Mouse (Mus musculus): Measurements from ENCODE around the gene Fam210b. TPM values are rescaled to one million over a fixed set of nuclear protein-coding genes. Genes with fewer than 3 reads are reported as not detected.

Gene Fam210b
- polyA plus RNA-seq, 1 experiment from 2014 or later, result 25.8 TPM

GRCm38 (mm10) chr2:172355833-172356232, 10.5 kb downstream of the Fam210b start:
- peaks cover 84% of the 10 kb centered on the region for H3K36me3 ChIP-seq (replicated peaks)
- no peak overlapping the region for H3K4me3 ChIP-seq
- no peak for DNase-seq (ENCODE audit: low spot score)
- WGBS, result 89% methylated on average over 5 of the region's 5 CpGs
- H3K9me3 ChIP-seq, result no peaks in the 10 kb centered on the region
- H3K27ac ChIP-seq (replicated peaks), result no peak overlapping the region
- no peaks in the 10 kb centered on the region for H3K27me3 ChIP-seq (replicated peaks; ENCODE audit: low read depth, poor library complexity, severe bottlenecking)
- H3K4me1 ChIP-seq, result peaks cover 5% of the 10 kb centered on the region

GRCm38 (mm10) chr2:172363176-172363575, 17.8 kb downstream of the Fam210b start:
- DNase-seq (ENCODE audit: low spot score), result no peak
- H3K4me1 ChIP-seq, result peaks cover 15% of the 10 kb centered on the region
- H3K27ac ChIP-seq (replicated peaks), result no peak overlapping the region
- H3K27me3 ChIP-seq (replicated peaks; ENCODE audit: low read depth, poor library complexity, severe bottlenecking), result no peaks in the 10 kb centered on the region
- no peaks in the 10 kb centered on the region for H3K9me3 ChIP-seq
- 86% methylated on average over 7 of the region's 7 CpGs for WGBS
- H3K36me3 ChIP-seq (replicated peaks), result peaks cover 100% of the 10 kb centered on the region
- no peak overlapping the region for H3K4me3 ChIP-seq

GRCm38 (mm10) chr2:172370411-172371223, 25.3 kb downstream of the Fam210b start, which contains the start of the genes Aurka and Cstf1:
TSS of gene Aurka (minus strand) at chr2:172370535.
TSS of gene Cstf1 (plus strand) at chr2:172370681.
- Histone ChIP-seq H3K9me3 (no peaks in the 10 kb centered on the region), H3K27ac (replicated peaks) (peak within 1 kb of the TSS; percentile 98), H3K27me3 (replicated peaks; ENCODE audit: low read depth, poor library complexity, severe bottlenecking) (no peaks in the 10 kb centered on the region), H3K4me1 (peaks cover 41% of the 10 kb centered on the region), H3K4me3 (peak within 1 kb of the TSS; percentile 87), H3K36me3 (replicated peaks) (peaks cover 66% of the 10 kb centered on the region)
- under 1% methylated on average over 66 of the region's 66 CpGs for WGBS
- DNase-seq (ENCODE audit: low spot score), result peak; percentile 95

- under 1% methylated on average over 11 of the region's 11 CpGs for WGBS
- Histone ChIP-seq H3K9me3 (no peaks in the 10 kb centered on the region), H3K27me3 (replicated peaks; ENCODE audit: low read depth, poor library complexity, severe bottlenecking) (no peaks in the 10 kb centered on the region), H3K27ac (replicated peaks) (peak overlapping the region; percentile 98), H3K4me3 (peak overlapping the region; percentile 87), H3K36me3 (replicated peaks) (peaks cover 66% of the 10 kb centered on the region), H3K4me1 (peaks cover 41% of the 10 kb centered on the region)
- DNase-seq (ENCODE audit: low spot score), result no peak
Measured at GRCm38 (mm10) chr2:172371258-172371657, 25.9 kb downstream of the Fam210b start.

GRCm38 (mm10) chr2:172376551-172376950, 31.2 kb downstream of the Fam210b start:
- Histone ChIP-seq H3K27me3 (replicated peaks; ENCODE audit: low read depth, poor library complexity, severe bottlenecking) (no peaks in the 10 kb centered on the region), H3K4me3 (no peak overlapping the region), H3K4me1 (peaks cover 8% of the 10 kb centered on the region), H3K27ac (replicated peaks) (no peak overlapping the region), H3K9me3 (no peaks in the 10 kb centered on the region), H3K36me3 (replicated peaks) (peaks cover 91% of the 10 kb centered on the region)
- no peak for DNase-seq (ENCODE audit: low spot score)
- WGBS, result 92% methylated on average over 4 of the region's 4 CpGs

- H3K27ac ChIP-seq (replicated peaks), result no peak overlapping the region
- peaks cover 96% of the 10 kb centered on the region for H3K36me3 ChIP-seq (replicated peaks)
- no peak overlapping the region for H3K4me3 ChIP-seq
- no peak for DNase-seq (ENCODE audit: low spot score)
- WGBS, result 50% methylated on average over 5 of the region's 5 CpGs
- H3K27me3 ChIP-seq (replicated peaks; ENCODE audit: low read depth, poor library complexity, severe bottlenecking), result no peaks in the 10 kb centered on the region
- H3K9me3 ChIP-seq, result no peaks in the 10 kb centered on the region
- peaks cover 3% of the 10 kb centered on the region for H3K4me1 ChIP-seq
Measured at GRCm38 (mm10) chr2:172376999-172377515, 31.7 kb downstream of the Fam210b start.

- WGBS, result 80% methylated on average over 7 of the region's 7 CpGs
- Histone ChIP-seq H3K27me3 (replicated peaks; ENCODE audit: low read depth, poor library complexity, severe bottlenecking) (no peaks in the 10 kb centered on the region), H3K27ac (replicated peaks) (no peak overlapping the region), H3K4me1 (no peaks in the 10 kb centered on the region), H3K9me3 (no peaks in the 10 kb centered on the region), H3K36me3 (replicated peaks) (peaks cover 100% of the 10 kb centered on the region), H3K4me3 (no peak overlapping the region)
- peak; percentile 30 for DNase-seq (ENCODE audit: low spot score)
Measured at GRCm38 (mm10) chr2:172378332-172378731, 33.0 kb downstream of the Fam210b start.

- H3K4me3 ChIP-seq, result no peak overlapping the region
- no peak overlapping the region for H3K27ac ChIP-seq (replicated peaks)
- 94% methylated on average over 17 of the region's 17 CpGs for WGBS
- no peaks in the 10 kb centered on the region for H3K9me3 ChIP-seq
- H3K4me1 ChIP-seq, result no peaks in the 10 kb centered on the region
- H3K36me3 ChIP-seq (replicated peaks), result peaks cover 82% of the 10 kb centered on the region
- no peak for DNase-seq (ENCODE audit: low spot score)
- H3K27me3 ChIP-seq (replicated peaks; ENCODE audit: low read depth, poor library complexity, severe bottlenecking), result no peaks in the 10 kb centered on the region
Measured at GRCm38 (mm10) chr2:172380513-172380912, 35.1 kb downstream of the Fam210b start.

GRCm38 (mm10) chr2:172381341-172381740, 36.0 kb downstream of the Fam210b start:
- Histone ChIP-seq H3K4me3 (no peak overlapping the region), H3K4me1 (no peaks in the 10 kb centered on the region), H3K27ac (replicated peaks) (no peak overlapping the region), H3K9me3 (no peaks in the 10 kb centered on the region), H3K27me3 (replicated peaks; ENCODE audit: low read depth, poor library complexity, severe bottlenecking) (no peaks in the 10 kb centered on the region), H3K36me3 (replicated peaks) (peaks cover 74% of the 10 kb centered on the region)
- no peak for DNase-seq (ENCODE audit: low spot score)
- WGBS, result 93% methylated on average over 11 of the region's 11 CpGs

- WGBS, result 90% methylated on average over 12 of the region's 12 CpGs
- Histone ChIP-seq H3K9me3 (no peaks in the 10 kb centered on the region), H3K27me3 (replicated peaks; ENCODE audit: low read depth, poor library complexity, severe bottlenecking) (no peaks in the 10 kb centered on the region), H3K4me1 (no peaks in the 10 kb centered on the region), H3K27ac (replicated peaks) (no peak overlapping the region), H3K4me3 (no peak overlapping the region), H3K36me3 (replicated peaks) (peaks cover 69% of the 10 kb centered on the region)
- no peak for DNase-seq (ENCODE audit: low spot score)
Measured at GRCm38 (mm10) chr2:172381898-172382297, 36.5 kb downstream of the Fam210b start.

GRCm38 (mm10) chr2:172384715-172385114, 39.4 kb downstream of the Fam210b start:
- Histone ChIP-seq H3K4me1 (no peaks in the 10 kb centered on the region), H3K27ac (replicated peaks) (no peak overlapping the region), H3K36me3 (replicated peaks) (peaks cover 40% of the 10 kb centered on the region), H3K9me3 (no peaks in the 10 kb centered on the region), H3K4me3 (no peak overlapping the region), H3K27me3 (replicated peaks; ENCODE audit: low read depth, poor library complexity, severe bottlenecking) (no peaks in the 10 kb centered on the region)
- DNase-seq (ENCODE audit: low spot score), result no peak
- 96% methylated on average over 3 of the region's 3 CpGs for WGBS

- DNase-seq (ENCODE audit: low spot score), result no peak
- H3K4me1 ChIP-seq, result peaks cover 7% of the 10 kb centered on the region; the same call in 1 of the 2 replicates
- H3K9me3 ChIP-seq, result no peaks in the 10 kb centered on the region
- 46% methylated on average over 6 of the region's 6 CpGs for WGBS
- H3K27me3 ChIP-seq (replicated peaks; ENCODE audit: low read depth, poor library complexity, severe bottlenecking), result no peaks in the 10 kb centered on the region
- no peak overlapping the region for H3K4me3 ChIP-seq
- no peaks in the 10 kb centered on the region for H3K36me3 ChIP-seq (replicated peaks)
- no peak overlapping the region for H3K27ac ChIP-seq (replicated peaks)
Measured at GRCm38 (mm10) chr2:172390341-172390740, 45.0 kb downstream of the Fam210b start.

GRCm38 (mm10) chr2:172392041-172392521, 46.7 kb downstream of the Fam210b start:
- Histone ChIP-seq H3K4me3 (no peak overlapping the region), H3K36me3 (replicated peaks) (no peaks in the 10 kb centered on the region), H3K27ac (replicated peaks) (no peak overlapping the region), H3K27me3 (replicated peaks; ENCODE audit: low read depth, poor library complexity, severe bottlenecking) (no peaks in the 10 kb centered on the region), H3K4me1 (peaks cover 15% of the 10 kb centered on the region), H3K9me3 (no peaks in the 10 kb centered on the region)
- DNase-seq (ENCODE audit: low spot score), result no peak
- WGBS, result 81% methylated on average over 10 of the region's 10 CpGs
